Mouse (Mus musculus) central nervous system, embryonic 11.5 days (tissue): Measurements from ENCODE around the gene Cd248. TPM values are rescaled to one million over a fixed set of nuclear protein-coding genes. Genes with fewer than 3 reads are reported as not detected.

Source experiments
- polyA plus RNA-seq: library from polyadenylated mRNA; depleted of rRNA; stranded (reverse); fragments of >200 nt; gene quantifications from 2 replicates; pipeline ENCODE4 v1.2.3, GENCODE M21; 2012; rRNA removed

Gene Cd248
- polyA plus RNA-seq, result 24.5 and 32.1 TPM in 2 replicates

GRCm38 (mm10) chr19:5067867-5068569, at the start of gene Cd248:
TSS of gene Cd248 (plus strand) at chr19:5068078.

DNA sequence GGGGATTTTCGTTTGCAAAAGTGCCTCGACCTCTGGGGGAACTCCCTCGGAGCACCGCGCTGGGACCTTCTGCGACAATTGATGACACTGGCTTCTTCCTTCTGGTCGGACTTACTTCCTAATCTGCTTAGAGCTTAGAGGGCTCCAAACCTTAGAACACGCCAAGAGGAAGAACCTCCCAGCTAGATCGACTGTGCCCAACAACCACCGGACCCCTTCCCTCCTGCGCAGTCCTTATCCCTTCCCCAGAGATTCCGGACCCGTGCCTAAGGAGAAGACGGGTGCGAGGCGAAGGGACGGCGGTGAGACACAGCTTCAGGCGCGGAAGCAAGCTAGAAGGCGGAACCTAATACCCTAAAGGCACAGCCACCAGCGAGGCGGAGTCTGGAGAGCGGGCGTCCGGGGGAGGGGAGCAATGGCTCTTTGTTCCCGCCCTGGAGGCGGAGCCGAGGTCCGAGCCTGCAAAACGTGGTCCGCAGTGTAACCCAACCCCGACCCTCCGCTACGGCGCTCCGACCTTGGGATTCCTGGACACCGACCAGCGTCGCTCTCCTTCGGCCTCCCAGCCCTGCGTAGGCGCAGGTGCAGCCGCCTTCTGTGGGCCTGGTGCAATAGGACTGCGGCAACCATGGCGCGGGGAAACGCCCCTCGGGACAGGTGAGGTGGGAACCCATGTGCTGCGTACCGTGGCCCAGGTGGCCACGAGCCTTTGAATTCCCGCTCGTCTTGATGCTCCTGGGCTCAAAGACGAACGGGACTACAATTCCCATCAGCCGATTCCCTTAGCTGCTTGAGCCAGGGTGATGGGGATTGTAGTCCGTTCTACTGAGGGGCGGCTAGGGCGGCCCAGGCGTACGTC, 44.0 kb upstream of the Cd248 start, which contains the start of gene Slc29a2:
Slc29a2 (plus strand) TSS at position 240 of the 859 bp plus-strand sequence.

GRCm38 (mm10) chr19:5038709-5039156, 29.1 kb upstream of the Cd248 start, which contains the start of the genes B4gat1 and AC124502.3:
TSS of gene B4gat1 (plus strand) at chr19:5038826.
TSS of gene AC124502.3 (plus strand) at chr19:5038891.

GRCm38 (mm10) chr19:5040862-5041523, 26.9 kb upstream of the Cd248 start, which contains the start of gene Brms1:
TSS of gene Brms1 (plus strand) at chr19:5041354.

GRCm38 (mm10) chr19:5050047-5050905, 17.6 kb upstream of the Cd248 start, which contains the start of gene Rin1:
TSS of gene Rin1 (plus strand) at chr19:5050481.

DNA sequence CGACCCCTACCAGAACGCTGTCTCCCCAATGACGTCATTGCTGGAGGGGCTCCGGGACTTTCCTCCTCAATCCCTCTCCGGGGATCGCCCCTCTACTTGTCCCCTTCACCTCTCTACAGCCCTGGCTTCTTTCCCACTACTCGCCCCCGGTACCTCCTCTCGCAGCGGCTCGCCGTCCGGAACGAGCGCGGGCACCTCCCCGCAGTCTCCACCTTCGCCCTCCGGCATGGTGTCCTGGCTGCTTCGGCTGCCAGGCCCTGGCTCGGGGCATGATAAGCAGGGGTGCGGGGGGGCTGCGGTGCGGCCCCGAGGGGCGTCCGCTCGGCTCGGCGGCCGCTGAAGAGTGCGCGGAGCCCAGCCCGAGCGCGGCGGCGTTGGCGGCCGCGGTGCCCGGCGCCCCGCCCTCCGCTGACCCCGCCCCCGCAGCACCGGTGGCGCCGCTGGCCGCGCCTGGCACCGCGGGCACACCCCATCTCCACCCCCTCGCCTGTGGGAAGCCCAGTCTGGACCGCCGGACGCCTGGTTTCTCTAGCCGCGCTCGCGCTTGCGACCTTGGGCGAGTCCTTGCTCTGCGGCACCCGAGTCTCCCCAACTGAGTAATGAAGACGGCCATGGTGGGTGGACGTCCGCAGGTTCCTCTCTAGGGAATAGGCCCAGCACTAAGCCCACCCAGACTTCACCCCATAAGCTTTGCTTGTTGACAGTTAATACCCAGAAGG, 17.4 kb downstream of the Cd248 start, which contains the start of gene Tmem151a:
Tmem151a (minus strand) TSS at position 387 of the 719 bp plus-strand sequence.

DNA sequence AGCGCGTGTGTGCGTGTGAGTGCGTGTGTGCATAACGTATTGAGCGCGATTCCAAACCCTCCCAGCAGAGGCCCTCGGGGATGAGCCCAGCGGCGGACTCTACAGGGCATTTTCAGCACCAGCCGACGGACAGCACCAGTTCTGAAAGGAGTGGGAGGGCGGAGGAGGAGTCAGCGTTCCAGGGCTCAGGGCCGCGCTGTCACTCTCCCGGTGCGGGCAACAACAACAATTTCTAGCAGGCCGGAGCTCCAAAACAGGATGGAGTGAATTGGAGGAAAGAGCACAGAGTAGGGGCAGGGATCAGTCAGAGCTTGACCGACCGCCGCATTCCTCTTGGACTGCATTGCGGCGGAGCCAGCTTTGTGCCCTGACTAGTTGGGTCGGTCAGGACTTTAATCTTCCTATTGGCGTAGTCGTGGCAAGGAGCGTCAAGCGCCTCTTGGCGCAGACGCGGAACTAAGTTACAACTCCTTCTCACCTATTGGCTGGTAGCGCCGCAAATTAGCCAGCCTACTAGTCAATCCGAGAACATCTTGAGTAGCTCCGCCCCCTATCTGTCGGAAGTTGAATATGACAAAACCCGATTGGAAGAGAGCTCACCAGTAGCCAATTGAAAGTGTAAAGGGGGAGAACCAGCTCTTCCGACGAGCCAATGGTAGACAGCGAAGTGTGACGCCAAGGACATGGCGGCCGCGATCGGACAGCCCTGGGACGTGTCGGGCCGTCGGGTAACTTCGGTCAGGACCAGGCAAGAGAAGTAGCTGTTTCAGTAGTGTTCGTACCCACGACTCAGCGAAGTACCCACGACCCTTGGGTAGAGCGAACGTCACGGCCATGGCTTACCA, 20.2 kb downstream of the Cd248 start, which contains the start of gene Yif1a:
Yif1a (plus strand) TSS at position 655 of the 845 bp plus-strand sequence.

GRCm38 (mm10) chr19:5098363-5099143, 30.7 kb downstream of the Cd248 start, which contains the start of gene Cnih2:
TSS of gene Cnih2 (minus strand) at chr19:5098521.

DNA sequence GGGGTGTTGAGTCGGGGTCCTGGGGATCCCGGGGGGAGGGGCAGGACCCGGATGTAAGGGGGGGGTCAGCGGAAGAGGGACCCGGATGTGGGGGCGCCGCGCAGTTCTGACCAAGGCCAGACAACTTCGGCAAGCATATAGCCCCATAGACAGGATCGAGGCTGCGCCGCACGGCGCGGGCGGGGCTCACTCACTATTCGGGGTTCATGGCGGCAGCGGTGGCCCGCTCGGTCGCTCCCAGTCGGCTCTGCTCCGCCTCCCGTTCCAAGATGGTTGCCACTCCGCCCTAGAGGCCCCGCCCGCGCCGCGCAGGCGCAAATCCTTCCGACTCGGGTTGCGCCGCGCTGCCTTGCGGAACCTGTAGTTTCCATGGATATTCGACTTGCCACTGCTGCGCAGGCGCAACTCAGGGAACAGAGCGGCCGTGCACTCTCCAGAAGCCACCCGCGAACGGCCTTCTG, 38.9 kb downstream of the Cd248 start, which contains the start of gene Rab1b:
Rab1b (minus strand) TSS at position 342 of the 461 bp plus-strand sequence.

DNA sequence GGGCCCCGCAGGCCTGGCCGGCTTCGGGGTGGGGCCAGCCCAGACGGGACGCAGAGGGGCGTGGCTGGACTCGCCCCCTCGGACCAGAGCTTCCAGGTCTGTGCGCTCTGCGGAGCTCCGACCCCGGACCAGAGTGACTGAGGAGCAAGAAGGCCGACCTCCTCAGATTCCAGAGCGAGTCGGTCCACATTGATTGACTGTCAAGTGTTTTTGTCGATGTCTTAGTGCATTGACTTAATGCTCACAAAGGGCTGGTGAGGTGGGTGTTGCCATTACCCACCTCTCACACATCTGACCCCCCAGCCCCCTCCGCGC, 50.5 kb downstream of the Cd248 start, which contains the start of gene Klc2:
Klc2 (minus strand) TSS at position 177 of the 315 bp plus-strand sequence.

Other genes starting within 250 kb of the Cd248 start
- gene Ccs, start 228.7 kb upstream of the Cd248 start, polyA plus RNA-seq, result 49.6 and 64.8 TPM in 2 replicates
- 0.10 and 0.13 TPM in 2 replicates for gene Ccdc87, start 228.7 kb upstream of the Cd248 start, polyA plus RNA-seq
- gene Ctsf, start 212.9 kb upstream of the Cd248 start, polyA plus RNA-seq, result 27.4 and 31.9 TPM in 2 replicates
- 1.1 and 2.8 TPM in 2 replicates for gene Actn3, start 190.2 kb upstream of the Cd248 start, polyA plus RNA-seq
- gene Zdhhc24, start 189.4 kb upstream of the Cd248 start, polyA plus RNA-seq, result 22.3 and 22.5 TPM in 2 replicates
- 12.7 and 16.0 TPM in 2 replicates for gene Bbs1, start 161.4 kb upstream of the Cd248 start, polyA plus RNA-seq
- 113 and 134 TPM in 2 replicates for gene Dpp3, start 139.8 kb upstream of the Cd248 start, polyA plus RNA-seq
- gene Peli3, start 125.0 kb upstream of the Cd248 start, polyA plus RNA-seq, result 2.4 and 2.7 TPM in 2 replicates
- 94.4 and 104 TPM in 2 replicates for gene Mrpl11, start 105.9 kb upstream of the Cd248 start, polyA plus RNA-seq
- 0.66 and 1.3 TPM in 2 replicates for gene Npas4, start 77.8 kb upstream of the Cd248 start, polyA plus RNA-seq
- gene Slc29a2, start 44.2 kb upstream of the Cd248 start, polyA plus RNA-seq, result 7.1 and 13.2 TPM in 2 replicates
- gene B4gat1, start 29.3 kb upstream of the Cd248 start, polyA plus RNA-seq, result 19.0 and 22.3 TPM in 2 replicates
- 1.8 and 1.9 TPM in 2 replicates for gene AC124502.3, start 29.2 kb upstream of the Cd248 start, polyA plus RNA-seq
- 46.4 and 78.8 TPM in 2 replicates for gene Brms1, start 26.7 kb upstream of the Cd248 start, polyA plus RNA-seq
- gene Rin1, start 17.6 kb upstream of the Cd248 start, polyA plus RNA-seq, result 2.9 and 3.7 TPM in 2 replicates
- gene Tmem151a, start 17.5 kb downstream of the Cd248 start, polyA plus RNA-seq, result 1.3 and 1.4 TPM in 2 replicates
- 25.2 and 67.9 TPM in 2 replicates for gene Yif1a, start 20.5 kb downstream of the Cd248 start, polyA plus RNA-seq
- gene Cnih2, start 30.4 kb downstream of the Cd248 start, polyA plus RNA-seq, result 68.3 and 72.8 TPM in 2 replicates
- 130 and 168 TPM in 2 replicates for gene Rab1b, start 39.0 kb downstream of the Cd248 start, polyA plus RNA-seq
- gene Klc2, start 50.5 kb downstream of the Cd248 start, polyA plus RNA-seq, result 60.5 and 71.9 TPM in 2 replicates
- 20.7 and 31.9 TPM in 2 replicates for gene Pacs1, start 205.0 kb downstream of the Cd248 start, polyA plus RNA-seq
- 215 and 289 TPM in 2 replicates for gene Sf3b2, start 227.4 kb downstream of the Cd248 start, polyA plus RNA-seq
- gene Gal3st3, start 230.3 kb downstream of the Cd248 start, polyA plus RNA-seq, result 11.0 and 14.5 TPM in 2 replicates